Mouse (Mus musculus) skeletal muscle tissue, adult 2 months (tissue): ENCODE measurements at regions not wholly inside any gene's neighbourhood (a gene's known extent, or its start where the extent isn't known, plus 50 kb on each side); places are given as distances from the start of the nearest gene placed in this dataset.

Experiments used
- DNase-seq: peaks from one replicate; pipeline ENCODE4 v3.0.0-alpha.2; 2012; ENCODE audit warnings: low read depth, low spot score

DNA sequence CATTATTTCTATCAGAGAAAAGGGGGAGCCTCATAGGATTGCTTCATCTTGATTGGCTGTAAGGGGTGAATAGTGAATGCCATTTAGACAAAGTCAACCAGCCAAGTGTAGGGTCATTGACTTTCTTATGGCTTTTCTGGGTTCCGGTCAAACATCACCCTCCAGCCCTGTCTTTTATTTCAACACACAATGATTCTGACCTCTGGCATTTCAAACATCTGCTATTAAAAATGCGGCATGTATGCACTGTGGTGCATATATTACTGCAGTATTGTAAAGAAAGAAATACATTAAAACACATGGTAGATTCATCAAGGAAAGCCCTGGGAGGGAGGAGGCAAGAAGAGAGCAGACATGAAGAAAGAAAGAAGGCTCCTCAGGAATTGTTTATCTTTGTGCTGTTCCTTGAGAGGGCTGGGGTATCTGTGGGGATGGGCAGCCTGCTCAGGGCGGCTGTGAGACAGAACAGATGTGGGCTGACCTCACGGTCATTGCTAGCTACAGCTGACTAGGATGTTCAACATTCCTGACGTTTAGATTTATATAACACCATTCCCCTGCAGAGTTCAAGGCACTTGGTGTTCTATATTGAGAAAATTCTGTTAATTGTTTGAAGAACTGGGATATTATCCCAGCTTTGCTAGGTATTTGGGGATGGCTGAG lies 303.5 kb upstream of the Ppp2r3a start:
- DNase-seq: no peak

DNA sequence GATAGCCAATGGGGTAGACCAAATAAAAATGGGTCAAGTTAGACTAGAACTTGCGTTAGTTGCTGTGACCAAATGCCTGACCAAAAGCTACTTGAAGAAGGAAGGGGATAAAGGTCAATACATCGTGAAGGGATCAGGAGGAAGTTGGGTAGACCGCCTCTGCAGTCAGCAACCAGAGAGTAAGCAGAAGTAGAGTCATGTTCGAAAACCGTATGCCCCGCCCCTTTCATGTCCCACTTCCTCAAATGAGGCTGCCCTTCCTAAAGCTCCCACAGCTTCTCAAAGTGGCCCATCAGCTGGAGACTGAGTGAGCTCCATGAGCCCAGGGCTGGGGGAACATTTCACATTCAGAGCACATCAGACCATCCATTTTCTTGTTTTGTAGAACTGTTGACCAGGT lies 301.2 kb upstream of the Ppp2r3a start:
- DNase-seq: no peak

DNA sequence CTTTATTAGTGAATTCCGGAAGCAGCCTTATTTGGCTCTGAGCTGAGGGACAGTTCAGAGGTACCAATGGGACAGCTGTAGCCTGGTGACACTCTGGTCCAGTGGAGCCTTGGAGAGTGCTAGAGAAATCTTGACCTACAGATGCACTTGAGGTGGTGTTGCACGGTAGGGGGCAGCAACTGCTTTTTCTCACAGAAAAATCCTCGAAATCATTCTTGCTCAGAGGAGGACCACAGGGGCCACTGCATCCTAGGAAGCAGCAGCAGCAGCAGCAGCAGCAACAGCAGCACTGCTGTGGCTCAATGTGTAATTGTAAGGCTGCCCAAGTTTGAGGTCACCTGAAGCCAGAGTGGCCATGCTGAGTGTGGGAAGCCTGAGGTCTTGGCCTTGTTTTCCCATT lies 299.7 kb upstream of the Ppp2r3a start:
- DNase-seq: no peak

DNA sequence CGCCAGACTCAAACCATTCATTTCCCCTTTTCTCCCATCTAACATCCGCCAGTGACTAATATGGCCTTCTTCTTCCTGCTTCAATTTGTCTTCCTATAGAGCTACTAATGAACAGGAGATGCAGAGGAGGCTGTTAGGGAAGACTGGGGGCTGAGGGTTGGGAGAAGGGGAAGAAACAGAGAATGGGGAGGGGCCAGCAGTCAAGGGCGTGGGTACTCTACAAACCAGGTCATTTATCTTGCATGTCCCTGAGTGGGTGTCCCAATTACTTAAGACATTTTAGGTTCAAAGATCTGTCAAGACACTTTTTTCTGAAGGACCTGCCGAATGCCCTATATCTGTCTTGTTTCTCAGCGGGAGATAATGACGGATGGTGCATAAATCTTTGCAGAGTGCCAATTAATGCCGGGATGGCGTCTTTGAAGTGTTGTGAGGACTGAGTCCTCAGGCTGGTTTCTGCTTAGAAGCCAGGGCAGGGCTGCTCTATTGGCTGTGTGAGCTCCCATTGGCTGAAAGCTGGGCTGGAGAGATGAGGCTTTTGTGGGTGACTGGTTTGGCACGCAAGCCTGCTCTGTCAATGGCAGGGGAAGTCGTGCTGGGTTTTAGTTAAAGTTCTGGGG lies 294.7 kb upstream of the Ppp2r3a start:
- DNase-seq: no peak

DNA sequence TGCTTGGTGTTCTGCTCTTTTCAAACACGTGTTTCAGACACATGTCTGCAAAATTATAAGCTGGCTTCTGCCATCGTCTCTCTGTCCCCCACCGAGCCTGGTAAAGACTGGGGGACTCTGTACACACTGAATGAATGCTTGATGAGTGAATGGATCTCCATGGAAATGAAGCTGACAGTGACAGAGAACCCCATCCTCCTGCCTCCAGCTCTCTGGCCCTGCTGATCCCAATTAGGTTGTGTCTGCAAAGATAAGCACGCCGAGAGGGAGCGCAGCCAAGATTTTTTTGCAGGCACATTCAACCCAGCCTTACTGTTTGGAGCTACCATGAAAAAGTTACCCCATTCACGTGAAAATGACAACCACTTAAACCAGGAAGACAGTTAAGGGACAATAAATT lies 266.5 kb upstream of the Ppp2r3a start:
- DNase-seq: no peak

DNA sequence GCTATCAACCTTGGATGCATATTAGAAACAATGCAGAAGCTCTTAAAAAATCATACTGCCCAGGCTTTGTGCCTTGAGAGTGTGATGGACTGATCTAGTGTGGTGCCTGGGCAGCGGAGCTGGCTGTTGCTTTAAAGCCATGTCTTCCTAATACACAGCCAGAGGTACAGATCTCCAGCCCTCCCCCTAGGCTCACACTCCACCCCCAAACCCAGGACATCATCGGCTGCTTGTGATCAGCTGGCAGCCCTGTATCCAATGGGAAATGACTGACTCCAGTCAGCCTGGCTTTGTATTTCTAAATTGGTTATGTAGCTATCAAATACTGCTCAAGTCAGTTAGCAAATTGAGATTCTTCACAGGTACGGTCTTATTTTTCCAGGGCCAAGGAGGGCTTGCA lies 259.2 kb upstream of the Ppp2r3a start:
- DNase-seq: no peak

DNA sequence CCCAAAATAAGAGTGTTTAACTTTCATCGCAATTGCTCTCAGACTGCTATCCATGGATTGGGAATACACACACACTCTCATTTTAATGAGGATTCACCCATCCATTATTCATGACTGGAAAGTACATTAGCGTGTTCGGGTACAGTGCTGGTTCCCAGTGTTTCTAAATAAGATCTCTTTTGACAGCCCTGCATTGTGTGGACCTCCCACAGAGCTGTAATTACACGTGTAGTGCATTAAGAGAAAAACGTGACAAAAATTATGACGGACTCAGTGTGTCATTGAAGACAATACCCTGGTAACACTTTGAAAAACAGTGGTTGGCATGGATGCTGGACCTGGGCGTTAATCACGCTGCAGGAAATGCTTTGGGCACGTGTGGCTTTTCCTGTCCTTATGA lies 257.6 kb upstream of the Ppp2r3a start:
- DNase-seq: no peak

DNA sequence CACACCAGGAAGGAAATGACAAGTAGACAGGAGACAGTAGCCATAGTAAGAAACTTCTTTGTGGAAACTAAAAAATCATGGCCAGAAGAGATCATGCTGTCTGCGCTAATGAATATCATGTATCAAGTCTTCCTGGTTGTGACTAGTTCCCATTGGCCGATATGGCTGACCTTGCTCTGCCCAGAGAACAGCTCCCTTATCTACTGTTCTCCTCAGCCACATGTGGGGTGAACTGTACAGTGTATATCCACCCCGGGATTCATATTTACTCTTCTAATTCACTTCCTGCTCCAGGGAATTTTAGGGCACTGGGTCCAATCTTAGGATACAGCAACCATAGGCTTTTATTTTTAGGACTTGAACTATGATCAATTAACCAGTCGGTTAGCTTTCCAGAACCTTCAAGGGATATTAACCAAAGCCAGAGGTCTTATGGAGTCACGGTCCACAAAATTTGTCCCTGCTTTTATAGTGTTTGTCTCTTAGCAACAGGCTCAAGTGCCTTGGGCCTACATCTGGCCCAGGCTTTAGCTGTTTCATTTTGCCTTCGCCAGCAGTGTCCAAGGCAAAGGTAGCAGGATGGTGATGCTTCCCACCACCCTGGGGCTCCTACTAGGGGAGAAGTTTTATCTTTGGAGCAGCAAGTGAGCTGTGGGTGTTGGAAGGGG lies 255.6 kb upstream of the Ppp2r3a start:
- no peak for DNase-seq

DNA sequence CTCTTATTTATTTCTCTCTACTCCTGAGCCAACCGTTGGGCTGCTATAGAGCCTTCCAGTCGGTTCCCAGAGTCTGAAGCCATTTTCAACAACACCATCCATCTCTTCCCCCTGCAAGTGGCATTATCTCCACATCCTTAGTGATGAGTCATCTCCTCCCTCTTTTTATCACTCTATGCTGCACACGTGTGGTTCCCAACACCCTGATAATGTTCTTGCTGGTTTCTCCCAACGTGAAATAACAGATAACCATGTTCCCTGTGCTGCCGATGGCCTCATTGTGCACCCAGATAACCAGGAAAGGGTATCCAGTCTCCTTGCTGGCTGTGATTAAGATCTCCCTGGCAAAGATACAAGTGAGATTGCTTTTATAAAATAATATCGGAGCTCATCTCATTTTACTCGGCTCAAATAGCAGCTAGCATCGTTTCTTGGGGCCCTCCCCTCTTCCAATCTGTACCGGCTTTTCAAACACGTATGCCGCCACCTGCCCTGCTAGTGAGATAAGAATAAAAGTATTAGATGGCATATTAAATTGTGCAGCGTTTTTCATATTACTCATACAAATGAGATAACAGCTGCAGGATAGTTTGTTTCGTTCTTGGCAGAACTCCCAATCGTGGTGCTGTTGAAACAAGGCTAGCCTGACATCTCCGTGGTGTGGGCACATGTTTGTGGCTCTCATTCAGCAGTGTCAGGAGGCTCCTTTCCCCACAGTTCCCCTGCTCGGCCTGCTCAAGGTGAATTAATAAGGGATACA lies 250.3 kb upstream of the Ppp2r3a start:
- DNase-seq: no peak

DNA sequence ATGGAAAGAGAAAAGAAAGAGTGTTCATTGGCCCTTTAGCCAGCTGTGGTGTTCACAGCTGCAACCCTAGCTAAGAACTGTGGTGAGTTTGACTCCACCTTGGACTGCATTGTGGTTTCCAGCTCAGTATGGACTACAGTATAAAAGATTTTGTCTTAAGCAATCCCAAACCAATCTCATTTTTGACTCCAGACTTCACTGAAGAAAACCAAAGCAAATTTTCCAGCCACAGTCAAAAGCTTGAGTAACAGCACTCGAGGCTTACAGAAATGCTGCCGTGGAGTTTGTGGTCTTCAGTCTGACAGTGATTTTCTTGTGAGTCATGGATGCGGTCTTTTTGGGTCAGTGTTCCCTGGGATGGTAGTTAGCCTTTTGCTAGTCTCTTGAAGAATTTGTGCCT lies 249.4 kb upstream of the Ppp2r3a start:
- no peak for DNase-seq

DNA sequence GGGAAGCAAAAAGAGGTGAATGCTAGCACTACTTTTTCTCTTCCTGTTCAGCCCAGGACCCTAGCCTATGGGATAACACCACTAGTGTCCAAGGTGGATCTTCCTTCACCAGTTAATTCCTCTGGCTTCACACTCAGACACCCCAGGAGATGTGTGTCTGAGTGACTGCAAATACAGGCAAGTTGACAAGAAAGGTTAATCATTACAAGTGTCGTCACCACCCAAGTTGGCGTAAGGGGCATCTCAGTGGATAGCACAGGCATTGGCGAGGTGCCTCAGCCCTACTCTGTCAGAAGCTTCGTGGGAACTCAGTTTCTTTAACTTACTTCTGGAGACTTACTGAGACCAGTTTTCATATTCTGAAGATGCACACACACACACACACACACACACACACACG lies 247.1 kb upstream of the Ppp2r3a start:
- no peak for DNase-seq

DNA sequence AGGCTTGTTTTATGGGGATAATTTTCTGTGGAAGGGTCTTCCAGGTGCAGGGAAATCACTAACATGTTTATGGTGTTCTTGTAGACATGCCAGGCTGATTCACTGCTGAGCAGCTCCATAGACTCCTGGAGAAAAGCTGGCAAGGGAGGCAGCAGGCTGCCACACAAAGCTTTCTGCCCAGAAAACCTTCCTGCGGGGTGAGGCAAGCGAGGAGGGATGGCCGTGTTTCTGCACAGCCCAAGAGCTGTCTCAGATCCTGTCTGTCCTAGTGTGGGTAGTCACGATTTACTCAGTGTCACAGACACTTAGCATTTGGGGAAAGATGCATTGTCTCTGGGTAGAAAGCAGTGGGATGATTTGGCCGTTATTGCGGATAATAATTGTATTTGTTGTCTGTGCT lies 244.2 kb upstream of the Ppp2r3a start:
- DNase-seq: no peak

DNA sequence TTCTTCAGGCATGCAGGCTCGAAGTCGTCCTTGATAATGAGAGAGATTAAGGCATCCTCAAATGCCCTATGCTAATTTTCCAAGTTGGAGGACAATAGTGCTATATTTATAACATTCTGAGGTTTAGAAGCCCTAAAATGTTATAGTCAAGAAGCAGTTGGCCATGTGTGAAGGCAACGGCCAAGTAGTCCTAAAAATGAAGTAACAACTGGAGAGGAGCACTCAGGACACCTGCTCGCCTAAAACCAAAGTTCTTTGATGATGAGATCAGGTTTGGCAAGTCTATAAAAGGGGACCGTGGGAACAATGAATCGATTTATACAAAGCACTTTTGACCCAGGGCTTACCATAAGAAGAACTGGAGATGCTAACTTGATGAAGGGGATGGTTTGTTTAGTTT lies 237.4 kb upstream of the Ppp2r3a start:
- no peak for DNase-seq

DNA sequence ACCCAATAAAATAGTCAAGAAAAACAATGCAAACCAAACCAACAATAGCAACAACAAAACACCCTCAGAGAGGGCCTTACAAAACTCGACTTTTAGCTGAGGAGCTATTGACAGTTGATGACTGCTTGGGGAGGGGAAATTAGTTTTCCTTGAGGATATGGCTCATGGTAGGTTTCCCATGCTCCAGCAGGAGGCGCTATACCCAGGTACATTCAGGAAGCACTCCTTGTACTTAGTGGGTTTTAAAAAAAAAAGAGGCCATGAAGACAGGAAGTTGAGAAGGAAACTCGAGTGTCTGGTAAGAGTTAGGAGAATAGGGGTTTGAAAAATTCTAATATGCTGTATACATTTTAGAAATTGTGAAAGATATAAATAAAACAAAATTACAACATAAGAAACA lies 224.6 kb upstream of the Ppp2r3a start:
- no peak for DNase-seq

DNA sequence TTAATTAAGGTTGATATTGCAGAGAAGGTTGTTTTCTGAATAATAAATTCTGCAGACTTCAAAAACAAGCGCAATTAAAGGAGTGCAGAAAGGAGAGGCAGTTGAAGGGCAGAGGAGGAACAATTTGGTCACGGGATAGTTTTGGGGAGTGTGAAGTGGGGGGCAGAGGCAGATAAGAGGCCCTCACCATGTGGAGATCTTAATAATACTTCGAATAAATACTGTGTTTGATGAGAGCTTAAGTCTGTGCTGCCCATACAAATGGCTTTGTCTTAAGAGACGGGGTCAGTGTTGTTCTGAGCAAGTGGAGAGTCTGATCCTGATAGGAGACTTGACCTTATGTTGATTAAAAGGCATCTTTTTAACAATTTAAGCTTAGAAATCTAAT lies 221.5 kb upstream of the Ppp2r3a start:
- no peak for DNase-seq

DNA sequence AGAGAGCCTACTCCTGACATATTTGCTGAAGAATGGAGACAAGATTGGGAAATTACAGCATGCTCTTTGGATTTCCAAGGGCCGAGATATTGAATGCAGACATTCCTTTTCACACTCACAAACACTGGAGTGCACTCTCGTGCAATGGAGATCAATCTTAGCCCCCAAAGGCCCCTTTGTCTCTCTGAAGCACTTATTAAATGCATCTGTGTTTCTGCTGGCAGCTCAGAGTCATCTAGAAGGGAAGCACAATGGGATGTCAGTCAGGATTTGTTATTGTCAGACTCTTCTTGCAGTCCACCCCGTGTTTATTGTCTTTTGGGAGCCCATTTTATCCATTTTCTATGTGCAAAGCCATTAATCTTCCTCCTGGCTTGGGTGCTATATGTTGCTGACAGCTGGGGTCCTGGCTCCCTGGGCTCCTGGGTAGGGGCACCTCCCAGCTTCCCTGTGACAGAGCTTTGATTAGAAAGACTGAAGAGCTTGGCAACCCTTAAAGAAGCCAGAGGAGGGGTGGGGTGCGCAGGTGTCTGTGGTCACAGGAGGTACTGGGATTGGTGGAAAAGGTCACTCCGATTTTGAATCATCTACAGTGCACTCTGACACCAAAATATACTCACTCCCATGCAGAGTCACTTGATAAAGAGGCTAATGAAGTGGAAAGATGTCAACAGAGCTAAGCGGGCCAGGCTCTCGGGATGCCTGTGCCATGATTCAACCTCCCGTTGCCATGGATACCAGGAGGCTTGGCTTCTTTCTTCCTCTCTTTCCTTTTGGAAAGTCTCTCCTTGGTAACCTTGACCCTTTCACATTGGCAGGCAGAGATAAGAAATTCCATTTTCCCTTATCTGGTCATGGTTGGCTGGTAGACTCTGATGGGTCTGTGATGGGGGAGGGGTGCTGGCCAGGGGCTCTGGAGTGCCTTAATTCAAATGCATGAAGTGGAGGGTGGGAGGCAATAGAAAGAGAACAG lies 220.8 kb upstream of the Ppp2r3a start:
- no peak for DNase-seq

DNA sequence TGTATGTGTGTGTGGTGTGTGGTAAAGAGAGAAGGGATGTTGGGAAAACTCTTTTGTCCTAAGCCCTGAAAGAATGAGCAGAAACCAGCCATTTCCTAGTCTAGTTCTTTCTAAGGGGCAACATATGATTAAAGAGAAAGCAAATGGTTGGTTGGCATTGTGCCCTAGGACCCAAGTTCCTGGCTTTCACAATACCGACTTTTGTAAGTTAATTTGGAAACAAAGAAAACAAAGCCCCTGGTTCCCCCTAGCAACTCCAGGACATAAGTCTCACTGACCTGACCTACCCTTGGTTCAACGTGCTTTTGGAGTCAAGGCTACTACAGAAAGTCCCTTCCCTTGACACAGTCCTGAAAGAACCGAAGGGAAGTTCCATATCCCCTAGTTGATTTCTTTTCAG lies 220.1 kb upstream of the Ppp2r3a start:
- no peak for DNase-seq

DNA sequence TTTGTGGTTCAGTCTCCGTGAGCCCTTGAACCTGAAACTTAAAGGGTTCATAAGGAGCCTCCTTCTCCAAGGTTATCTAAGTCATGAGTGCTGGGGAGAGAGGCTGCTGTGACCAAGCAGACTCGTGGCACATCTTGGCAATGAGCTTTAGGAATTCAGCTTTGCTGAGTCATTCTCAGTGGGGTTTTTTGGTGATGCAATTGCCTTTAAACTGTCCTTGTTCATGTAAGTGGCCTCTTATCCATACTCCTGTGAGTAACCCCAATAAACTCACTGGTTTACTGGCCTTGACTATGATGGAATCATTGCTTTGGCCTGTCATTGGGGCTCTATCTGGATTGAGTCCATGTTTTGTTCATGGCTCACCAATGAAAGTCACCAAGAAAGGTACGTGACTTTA lies 218.2 kb upstream of the Ppp2r3a start:
- DNase-seq: no peak

DNA sequence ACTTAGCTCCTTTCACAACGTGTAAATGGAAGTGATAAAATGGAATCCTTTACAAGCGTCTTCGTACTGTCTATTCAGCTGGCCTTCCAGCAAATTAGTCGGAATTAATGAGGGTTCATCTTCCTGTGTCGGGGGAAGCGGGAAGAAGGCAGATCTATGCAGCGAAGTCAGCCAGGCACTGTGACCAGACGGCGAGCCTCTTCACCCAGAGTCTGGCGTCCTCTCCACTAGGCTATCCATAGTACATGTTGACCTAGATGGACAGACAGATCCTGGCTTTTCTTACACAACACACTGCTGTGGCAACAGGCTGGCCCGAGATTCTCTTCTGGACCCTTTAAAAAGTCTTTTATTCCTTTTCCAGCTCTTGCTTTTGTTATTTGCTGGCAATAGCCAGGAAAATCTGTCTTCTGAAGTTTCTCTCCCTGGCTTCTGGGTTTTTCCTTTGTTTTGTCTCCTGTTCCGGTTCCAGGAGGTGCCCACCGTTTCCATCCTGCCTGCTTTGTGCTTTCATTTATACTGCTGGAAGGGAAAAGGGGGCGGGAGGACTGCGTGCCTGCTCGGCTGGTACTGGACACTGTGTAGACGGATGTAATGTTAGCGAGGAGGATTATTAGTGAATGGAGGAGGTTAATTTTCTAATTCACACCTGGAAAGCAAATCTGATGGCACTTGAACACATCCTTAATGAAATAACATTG lies 213.3 kb upstream of the Ppp2r3a start:
- peak; percentile 3 for DNase-seq

DNA sequence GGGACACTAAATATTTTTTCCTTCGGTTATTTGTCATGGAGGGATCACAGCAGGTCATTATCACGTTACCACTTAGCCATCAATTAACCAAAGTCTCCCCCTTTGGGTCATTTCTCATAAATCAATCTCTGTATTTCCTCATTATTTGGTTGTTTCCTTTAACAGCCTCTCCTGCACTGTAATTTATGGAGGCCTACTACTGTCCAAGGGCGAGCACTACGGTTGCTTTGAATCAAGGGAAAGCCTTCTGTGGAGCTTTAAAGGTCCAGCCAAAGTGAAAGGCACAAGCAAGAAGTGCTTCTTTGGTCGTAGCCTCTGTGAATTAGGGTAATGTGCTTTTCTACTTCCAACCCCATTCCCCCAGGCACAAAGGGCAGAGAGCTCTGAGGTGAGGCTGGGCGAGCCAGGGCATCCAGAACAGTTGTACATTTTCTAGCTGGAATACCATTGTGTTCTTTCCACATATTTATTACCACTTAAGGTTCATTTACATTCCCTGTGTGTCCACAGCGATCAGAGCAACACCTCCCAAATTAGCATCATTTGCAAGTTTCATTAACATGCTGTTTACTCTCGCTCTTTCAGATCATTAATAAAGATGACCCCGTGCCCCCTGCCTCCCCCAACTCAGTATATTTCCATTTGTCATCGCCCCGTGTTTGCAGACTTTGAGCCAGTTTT lies 207.5 kb upstream of the Ppp2r3a start:
- no peak for DNase-seq
